Mouse (Mus musculus): ENCODE results near the gene 1110032A03Rik.
A peak's percentile ranks its signal among the peaks of the same experiment; 100 is the strongest.

Gene 1110032A03Rik

DNA sequence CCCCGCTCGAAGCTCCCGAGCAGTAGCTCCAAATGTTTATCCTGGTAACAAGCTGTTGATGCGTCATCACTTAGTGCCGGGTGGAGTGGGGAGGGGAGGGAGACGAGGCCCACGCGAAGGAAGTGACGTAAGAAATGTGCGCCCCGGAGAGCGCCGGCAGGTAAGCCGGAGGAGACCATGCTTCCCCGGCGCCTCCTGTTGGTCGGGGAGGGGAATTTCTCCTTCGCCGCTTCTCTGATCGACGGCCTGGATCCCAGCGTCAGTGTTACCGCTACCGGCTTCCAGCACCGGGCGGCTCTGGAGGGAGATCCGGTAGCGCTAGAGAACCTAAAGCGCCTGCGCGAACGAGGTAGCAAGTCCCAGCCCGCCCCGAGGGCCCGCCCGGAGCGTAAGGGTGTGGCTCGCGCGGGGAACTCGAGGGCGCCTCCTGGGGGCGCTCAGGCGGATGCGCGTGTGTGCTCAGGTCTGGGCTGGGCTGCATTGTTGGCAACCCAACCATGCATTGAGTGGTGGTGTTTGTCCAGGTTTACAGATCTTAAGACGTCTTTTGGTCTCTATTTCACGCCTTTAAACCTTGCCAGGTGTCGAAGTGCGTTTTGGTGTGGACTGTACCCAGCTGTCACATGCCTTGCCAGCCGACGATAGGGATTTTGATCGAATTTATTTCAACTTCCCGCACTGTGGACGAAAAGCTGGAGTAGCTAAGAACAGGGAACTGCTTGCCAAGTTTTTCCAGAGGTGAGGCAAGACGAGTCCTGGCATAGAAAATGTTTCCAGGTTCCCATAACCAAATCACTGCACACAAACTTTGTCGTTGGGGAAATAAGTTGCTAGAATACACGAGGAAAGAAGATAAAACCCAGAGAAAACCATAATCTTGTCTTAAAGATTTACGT lies 7.0 kb downstream of the 1110032A03Rik start, which contains the start of gene Fdxacb1:
Fdxacb1 (plus strand) TSS at position 130 of the 896 bp plus-strand sequence.
- DNase-seq: peak; percentile 100

DNA sequence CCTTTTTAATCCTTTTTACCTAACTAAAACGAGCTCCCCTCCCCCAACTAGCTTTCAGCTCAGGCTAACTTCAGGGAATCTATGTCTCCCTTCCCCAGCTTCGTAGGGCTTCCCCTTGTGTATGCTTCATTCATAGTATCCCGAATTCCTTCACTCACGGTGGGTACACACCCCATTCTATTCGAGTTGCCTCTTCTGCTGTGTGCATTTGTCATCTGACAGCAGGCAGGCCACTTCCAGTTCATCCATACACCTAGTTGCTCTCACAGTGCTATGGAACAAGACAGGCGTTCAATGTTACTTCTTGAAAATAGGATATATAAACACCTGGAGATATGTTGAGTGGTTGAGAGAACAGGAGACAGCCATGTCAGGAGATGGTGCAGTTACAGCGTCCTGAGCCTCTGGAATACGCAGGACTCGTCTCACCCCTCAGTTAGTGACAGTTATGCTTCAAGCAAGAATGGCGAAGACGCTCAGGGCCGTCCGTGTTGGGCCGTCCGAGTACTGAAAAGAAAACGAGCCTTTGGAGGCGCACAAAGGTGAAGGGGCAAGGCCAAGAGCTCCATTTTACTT lies 7.7 kb downstream of the 1110032A03Rik start:
- no peak for DNase-seq

DNA sequence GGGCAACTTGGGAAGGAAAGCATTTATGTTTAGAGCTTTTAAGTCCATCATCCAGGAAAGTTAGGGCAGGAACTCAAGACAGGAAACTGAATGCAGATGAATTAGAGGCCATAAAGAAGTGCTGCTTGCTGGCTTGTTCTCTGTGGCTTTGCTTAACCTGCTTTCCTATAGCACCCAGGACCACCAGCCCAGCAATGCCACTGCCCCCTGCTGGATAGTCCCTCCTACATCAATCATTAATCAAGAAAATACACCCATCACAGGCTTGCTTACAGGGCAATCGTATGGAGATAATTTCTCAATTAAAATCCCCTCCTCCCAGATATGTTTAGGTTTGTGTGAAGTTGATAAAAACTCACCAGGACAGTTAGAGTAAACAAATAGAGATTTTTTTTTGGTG lies 12.0 kb downstream of the 1110032A03Rik start:
- no peak for DNase-seq

DNA sequence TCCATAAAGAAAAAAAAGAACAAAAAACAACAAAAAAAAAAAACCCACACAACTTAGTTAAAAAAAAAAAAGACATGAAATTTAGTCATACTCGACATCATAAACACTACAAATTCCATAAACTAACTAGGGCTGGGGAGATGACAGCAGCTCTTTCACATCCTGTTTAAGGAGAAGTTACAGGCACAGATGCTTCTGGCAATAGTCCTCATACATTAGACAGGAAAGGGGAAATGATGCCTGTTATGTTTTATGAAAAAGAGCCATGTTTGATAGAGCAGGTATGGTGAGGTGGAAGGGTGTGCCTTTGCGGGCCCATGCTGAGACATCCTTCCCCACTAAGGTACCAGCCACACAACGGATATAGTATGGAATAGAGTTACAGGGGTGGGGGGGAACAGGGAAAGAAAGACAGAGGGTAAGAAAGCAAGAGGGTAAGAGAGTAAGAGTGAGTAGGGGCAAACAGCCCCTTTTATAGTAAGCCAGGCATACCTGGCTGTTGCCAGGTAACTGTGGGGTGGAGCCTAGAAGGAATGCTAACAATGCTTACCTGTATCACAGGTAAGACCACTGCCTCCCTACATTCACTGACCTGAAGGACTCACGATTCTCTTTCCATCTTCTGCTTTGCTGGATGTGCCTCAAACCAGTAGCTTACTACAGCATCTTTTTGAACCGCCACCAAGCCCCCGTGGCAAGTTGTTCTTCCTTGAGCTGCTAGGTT lies 13.6 kb downstream of the 1110032A03Rik start:
- no peak for DNase-seq

DNA sequence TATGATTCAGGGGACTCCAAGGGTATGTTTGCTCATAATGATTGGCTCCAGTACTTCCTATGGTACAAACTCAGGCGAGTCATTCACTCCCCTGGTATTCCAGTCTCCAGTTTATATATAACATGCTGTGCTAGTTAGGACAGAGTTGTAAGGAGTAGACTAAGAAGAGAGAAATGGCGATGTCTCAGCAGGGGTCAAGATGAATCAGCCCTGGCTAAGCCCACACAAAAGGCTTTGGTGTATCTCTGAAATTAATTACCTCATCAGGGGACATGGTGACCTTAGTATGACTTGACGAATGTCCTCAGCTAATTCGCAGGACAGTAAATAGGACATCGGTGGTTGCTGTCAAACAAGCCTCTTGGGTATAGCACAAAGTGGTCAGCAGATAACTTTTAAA lies 18.6 kb downstream of the 1110032A03Rik start:
- DNase-seq: no peak

DNA sequence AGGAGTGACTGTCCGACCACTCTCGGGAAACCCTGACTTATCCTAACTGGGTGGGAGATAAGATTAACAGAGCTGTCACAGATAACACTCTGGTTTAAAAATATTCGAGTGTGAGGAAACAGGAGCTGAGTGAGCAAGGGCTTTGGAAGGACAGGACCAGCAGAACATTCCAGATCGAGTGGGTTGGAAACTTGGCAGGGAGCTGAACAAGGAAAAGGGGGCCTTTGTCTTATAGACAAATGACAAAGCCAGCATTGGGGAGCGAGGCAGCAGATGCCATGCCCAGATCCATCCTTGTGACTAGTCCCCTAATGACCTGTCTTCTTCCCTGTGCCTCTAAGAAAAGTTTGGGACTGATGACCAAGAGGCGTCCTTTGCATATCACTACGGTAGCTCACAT lies 21.4 kb downstream of the 1110032A03Rik start:
- peak; percentile 93 for DNase-seq

DNA sequence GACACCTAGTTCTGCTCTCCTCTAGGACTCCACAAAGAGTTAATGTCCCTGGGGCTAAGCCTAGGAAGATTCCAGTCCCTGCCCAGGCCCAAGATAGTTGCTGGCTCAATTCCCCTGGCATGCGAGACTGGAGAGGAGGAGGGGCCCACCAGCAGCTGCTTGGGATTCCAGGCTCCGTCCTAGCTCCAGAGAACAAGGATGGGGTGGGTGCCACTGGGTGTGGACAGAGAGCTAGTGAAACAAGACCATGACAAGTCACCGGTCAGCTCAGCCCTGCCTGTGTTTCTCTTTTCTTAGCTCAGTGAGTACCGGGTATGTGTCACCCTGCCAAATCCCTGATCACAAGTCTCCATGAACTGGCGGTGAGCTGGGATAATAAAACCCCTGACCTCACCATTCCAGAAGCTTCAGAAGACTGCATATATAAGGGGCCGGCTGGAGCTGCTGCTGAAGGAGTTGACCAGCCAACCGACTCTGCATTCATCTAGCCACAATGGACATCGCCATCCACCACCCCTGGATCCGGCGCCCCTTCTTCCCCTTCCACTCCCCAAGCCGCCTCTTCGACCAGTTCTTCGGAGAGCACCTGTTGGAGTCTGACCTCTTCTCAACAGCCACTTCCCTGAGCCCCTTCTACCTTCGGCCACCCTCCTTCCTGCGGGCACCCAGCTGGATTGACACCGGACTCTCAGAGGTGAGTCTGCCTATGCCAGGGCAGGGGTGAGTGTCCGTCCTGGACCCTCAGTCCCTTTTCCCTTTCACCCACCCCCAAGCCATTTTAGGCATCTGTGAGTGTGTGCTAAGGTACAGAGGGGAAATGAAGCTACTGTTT lies 22.3 kb downstream of the 1110032A03Rik start:
- peak; percentile 100 for DNase-seq

DNA sequence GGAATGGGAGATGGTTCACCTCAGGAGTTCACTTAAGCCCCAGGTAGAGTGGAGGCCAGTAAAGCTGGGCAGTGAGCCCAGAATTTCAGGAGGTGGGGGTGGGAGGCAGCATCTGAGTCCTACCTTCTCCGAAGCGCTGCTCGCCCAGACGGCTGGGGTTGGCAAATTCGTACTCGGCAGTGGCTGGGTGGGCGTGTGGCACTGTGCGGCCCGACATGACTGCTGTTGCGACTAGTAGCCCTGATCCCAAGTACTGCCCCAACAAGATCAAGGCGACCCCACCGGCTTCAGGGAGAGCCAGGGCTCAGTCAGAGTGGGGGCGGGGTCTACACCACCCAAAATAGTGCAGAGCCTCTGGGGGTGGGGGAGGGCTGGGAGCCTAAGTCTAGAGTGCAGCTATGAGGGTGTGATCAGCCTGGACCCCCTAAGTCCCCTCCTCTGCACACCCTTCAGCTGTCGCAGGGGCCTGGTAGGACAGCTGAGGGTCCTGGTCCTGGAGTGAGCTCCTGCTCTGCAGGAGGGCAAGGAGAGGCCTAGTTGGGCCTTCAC lies 23.2 kb downstream of the 1110032A03Rik start, which contains the start of gene Hspb2:
Hspb2 (minus strand) TSS at position 301 of the 549 bp plus-strand sequence.
- DNase-seq: peak; percentile 97

DNA sequence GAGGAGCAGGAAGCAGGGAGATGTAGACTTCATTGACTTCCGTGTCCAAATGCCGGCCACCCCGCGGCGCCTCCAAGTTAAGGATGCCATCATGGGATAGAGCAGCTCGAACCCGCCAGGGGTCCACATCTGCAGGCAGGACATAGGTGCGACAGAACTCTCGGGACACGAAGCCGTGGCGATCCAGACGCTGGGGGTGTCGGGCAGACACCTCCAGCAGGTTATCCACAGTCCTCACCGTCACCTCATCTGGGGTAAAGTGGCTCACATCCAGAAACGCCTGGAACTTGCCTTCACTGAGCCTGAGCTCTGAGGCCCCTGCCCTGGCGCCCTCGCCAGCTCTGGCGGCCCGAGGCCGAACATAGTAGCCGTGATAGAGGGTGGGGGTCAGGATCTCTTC lies 24.0 kb downstream of the 1110032A03Rik start, which contains the start of gene Cryab:
Cryab (plus strand) TSS at position 3 of the 400 bp plus-strand sequence.
- peak; percentile 95 for DNase-seq

DNA sequence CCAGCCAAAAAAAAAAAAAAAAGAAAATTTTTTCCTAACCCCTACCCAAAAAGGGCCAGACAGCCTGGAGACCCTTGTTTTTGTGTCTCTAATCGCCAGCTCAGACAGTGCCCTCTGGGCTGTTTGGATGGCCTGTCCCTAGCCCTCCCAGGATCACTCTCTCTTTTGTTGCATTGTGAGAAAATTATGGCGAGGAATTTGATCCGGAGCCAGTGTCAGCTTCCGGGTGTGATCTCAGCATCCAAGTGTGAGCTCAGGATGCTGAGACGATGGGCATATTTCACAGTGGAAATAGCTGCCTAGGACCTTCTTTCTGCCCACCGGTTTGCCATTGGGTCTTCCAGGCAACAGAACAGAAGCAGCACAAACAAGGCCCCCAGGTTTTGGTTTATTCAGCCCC lies 24.6 kb downstream of the 1110032A03Rik start:
- peak; percentile 88 for DNase-seq

DNA sequence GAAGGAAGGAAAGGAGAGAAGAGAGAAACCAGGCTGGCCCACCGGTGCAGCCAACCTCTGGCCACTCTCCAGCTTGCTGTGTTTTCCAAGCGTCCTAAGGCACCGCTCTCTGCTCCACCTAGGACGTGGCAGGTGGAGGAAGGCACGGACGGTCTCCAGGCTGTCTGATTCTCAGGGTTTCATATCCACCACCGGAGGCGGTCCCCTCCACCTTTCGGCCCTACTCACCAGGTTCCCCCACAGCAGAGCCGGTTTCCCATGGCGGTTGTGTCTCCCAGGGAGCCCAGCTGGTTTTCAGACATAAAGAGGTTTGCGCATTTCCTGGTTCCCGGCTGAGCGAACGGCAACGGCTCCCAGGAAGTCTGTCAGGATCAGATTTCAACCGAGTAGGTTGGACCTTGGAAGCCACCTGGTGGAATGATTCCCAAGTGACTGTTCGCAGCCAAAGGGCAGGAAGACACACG lies 29.1 kb downstream of the 1110032A03Rik start, which contains the start of gene 2310030G06Rik:
2310030G06Rik (minus strand) TSS at position 323 of the 464 bp plus-strand sequence.
- DNase-seq: peak; percentile 84

DNA sequence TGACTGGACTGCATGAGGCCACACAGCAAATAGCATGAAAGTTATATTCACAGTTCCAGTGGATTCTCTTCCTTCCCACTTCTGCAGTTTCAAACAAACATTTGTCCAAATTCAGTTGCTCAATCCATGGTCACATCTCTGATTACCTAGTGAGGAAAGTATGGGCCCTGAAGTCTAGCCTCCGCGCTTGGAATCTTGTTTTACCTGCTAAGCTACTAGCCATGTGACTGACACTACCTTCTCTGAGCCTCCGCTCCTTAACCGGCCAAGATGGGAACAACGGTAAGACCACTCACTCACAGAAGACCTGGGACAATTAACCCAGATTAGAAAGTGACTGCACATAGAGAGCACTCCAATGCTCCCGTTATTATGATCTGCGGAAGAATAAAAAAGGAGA lies 29.5 kb downstream of the 1110032A03Rik start:
- peak; percentile 73 for DNase-seq

DNA sequence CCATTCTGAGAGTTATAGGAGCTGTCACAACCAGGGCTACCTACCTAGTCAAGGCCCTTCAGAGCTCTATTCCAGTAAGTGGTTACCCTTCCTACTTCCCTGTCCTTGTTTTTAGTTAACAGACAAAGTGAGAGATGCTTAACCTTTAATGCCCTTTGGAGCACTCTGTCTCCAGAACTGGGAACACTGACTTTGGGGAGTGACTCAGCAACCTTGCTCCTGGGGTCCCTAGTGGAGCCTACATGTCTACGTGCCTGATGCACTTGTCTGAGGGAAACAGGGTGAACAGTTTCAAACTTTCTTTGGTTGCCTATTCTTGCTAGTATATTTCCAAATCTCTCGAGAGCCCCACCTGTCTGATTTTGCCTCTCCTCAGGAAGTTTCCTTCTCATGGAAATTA lies 32.6 kb downstream of the 1110032A03Rik start:
- peak; percentile 62 for DNase-seq

DNA sequence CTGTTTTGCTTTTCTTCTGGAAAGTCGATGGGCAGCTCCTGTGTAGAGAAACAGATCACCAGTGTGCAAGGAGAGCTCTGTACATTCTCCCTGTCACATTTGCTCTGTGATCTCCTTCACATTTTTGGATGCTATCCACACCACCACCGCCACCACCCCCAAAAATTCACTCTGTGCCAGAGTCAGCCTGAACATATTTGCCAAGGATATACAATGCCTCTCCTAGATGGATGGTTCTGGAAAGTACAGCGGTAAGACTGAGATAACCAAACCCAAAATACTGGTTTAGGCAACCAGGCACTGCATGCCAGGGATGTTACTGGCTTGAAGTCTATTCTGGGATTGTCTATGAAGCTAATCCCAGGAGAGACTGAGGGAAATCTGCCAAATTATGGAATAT lies 33.1 kb downstream of the 1110032A03Rik start:
- DNase-seq: peak; percentile 73

DNA sequence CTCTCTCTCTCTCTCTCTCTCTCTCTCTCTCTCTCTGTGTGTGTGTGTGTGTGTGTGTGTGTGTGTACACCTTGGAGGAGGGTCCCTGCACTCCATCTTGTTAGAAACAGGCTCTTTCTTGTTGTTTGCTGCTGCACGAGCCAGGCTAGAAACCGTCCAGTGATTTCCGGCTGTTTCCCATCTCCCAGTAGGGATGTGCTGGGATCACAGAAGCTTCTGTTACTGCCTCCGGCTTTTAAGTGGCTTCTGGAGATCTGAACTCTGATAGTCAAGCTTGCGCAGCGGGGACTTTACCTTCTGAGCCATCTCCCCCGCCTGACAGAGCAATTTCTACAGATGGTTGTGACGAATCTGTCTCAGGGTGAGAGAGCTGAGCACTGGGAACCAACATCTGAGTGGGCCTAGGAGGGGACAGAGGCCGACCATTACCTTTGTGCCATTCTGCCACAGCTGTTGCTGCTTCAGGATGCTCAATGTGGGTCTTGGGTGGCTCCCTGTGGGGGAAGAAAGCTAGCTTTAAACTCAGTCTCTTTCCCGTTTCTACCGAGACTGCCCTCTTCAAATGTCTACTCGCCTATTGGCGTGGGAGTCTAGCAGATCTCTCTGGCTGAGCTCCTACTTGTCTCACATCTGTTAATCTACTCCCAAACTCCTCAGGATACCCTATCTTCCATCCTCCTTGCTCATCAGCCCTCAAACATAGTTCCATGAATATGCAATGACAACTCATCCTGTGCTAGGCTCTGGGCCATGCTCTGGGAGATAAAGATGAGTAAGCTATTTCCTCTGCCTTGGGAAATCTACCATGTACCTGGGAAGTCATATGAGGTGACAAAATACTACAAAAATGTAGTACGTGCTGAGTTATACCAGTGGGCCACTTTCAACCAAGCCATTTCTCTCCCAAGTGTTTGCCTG lies 34.2 kb downstream of the 1110032A03Rik start:
- peak; percentile 80 for DNase-seq

DNA sequence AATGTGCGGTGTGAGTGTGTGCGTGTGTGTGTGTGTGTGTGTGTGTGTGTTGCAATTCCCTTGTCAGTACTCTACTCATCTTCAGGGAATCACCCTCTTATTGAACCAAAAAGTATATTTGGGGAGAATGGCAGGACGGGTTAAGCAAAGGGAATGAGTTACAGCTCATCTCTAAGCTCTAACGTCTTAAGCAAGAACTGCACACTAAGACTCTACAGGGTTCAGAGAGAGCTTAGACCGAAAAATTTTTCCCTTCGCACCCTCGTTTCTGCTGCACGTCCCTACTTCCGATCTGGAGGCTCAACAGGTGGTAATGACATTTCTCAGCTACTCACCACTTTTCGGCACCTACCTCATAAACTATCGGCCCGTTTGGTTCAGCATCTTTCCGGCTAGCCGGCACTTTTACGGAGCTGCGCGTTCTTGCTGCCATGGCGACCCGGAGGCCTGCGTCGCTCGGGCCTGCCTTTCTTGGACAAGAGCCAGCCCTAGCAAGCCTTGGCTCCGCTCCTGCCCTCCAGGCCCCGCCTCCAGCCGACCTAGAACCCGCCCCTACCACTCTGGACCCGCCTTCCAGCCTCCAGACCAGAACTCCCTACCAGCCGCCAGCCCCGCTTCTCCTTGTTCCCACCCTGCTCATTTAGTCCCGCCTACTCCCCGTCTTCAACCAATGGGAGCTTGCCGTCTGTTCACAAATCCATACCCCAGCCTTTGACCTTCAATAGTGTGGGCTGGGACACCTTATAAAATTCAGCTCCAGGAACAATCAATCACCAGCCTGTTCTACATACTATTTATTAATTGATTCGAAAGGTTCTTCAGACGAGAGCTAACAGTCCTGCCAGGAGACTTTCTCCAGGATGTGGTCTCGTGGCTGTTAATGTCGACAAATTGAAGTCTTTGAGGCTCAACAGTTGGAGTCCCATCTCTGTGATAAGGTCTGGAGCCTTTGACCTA lies 36.1 kb downstream of the 1110032A03Rik start, which contains the start of gene Dixdc1:
Dixdc1 (minus strand) TSS at position 604 of the 957 bp plus-strand sequence.
- DNase-seq: peak; percentile 99

DNA sequence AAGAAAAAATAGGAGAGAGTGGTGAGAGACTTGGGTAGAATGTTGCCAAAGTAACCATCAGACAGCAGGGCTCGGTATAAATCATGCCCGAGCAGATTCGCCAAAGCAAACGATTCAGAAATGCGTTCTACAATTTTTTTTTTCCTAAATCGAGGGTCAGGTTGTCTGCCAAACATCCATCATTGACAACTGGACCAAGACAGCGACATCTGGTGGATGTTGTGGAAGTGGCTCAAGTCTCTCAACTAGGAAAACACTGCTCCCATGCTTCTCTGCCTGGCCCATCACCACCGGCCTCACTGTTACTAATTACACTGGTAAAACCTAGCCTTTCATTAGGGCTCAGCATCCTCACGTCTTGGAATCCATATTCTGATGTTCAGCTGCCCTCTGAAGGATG lies 40.3 kb downstream of the 1110032A03Rik start:
- no peak for DNase-seq

DNA sequence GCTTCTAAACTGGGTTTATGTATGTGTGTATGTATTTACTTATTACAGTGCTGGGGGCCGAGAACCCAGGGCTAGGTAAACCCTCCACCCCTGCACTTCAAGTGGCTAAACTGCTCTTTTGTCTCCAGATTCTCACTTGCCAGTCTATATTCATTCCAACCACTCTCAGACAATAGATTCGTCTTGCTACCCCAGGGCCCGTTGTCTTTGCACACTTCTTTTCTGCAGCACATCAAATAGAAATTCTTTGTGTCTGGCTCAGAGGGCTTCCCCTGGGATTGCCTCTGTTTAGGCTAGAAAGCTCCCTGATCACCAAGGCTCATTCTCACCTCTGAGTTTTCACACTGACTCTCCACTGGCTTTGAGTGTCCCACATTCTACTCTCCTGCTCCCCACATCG lies 42.8 kb downstream of the 1110032A03Rik start:
- DNase-seq: no peak

DNA sequence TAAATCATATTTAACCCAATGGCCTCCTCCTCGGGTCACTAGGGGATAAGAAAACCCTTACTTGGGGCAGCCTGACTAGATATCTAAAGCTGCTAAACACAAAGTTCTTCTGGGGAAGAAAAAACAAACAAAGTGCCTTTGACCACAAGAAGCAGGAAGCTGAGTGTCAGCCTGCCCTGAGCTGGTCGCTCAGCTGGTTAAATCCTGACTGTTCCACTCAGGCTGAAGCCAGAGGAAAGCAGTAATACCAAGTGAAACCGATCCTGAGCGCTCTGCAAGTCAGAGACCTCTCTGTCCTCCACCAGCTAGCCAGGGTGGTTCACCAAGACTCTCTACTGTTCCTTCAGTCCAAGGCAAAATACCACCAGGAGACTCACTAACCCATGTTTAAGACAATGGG lies 45.7 kb downstream of the 1110032A03Rik start:
- DNase-seq: no peak
